Mouse (Mus musculus) 416B (cell line): ENCODE data around the gene Slc25a36.
A peak's percentile ranks its signal among the peaks of the same experiment; 100 is the strongest.

Source experiments
- DNase-seq: peaks from one replicate; pipeline ENCODE4 v3.0.0; 2011; ENCODE audit warnings: low read depth

The Slc25a36 gene

GRCm38 (mm10) chr9:97041633-97042032 is 69.3 kb downstream of the Slc25a36 start:
- no peak for DNase-seq

GRCm38 (mm10) chr9:97038010-97038409 is 72.9 kb downstream of the Slc25a36 start:
- peak; percentile 77 for DNase-seq

- no peak for DNase-seq
These were observed 74.3 kb downstream of the Slc25a36 start for GRCm38 (mm10) chr9:97036656-97037055.

- no peak for DNase-seq
These were observed 83.6 kb downstream of the Slc25a36 start for GRCm38 (mm10) chr9:97027361-97027760.

GRCm38 (mm10) chr9:97026006-97026405 is 85.0 kb downstream of the Slc25a36 start:
- no peak for DNase-seq
